Mouse (Mus musculus) adrenal gland, adult 8-10 months (tissue): ENCODE data around the gene Eral1. TPM values are rescaled to one million over a fixed set of nuclear protein-coding genes. Genes with fewer than 3 reads are reported as not detected.

Source experiments
- DNase-seq: peaks from one replicate; pipeline ENCODE4 v3.0.0; 2022
- microRNA-seq, 2 experiments: library from miRNA; unstranded; fragments of <30 nt; microRNA quantifications; one replicate each; pipeline ENCODE4 v1.2.0; 2022
- total RNA-seq, 4 experiments: library from RNA; stranded (reverse); gene quantifications; 2 replicates each; pipeline ENCODE4 v1.2.4; 2022

Eral1 gene
- total RNA-seq, 4 experiments from 2014 or later: 32.2 to 39.5 (median 37.2) TPM

DNA sequence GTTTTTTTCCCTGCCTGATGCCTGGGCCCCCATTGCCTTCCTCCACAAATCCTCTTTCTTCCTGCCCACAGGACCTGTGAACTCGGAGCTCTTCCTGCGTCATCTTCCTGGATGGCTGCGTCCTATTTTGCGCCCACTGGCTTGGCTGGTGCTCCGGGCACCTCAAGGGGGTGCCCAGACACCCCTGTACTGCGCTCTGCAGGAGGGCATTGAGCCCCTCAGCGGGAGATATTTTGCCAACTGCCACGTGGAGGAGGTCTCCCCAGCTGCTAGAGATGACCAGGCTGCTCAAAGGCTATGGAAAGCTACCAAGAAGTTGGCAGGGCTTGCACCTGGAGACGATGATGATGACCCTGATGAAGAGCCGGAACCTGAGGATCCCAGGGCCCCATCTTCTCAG, 43.4 kb downstream of the Eral1 start:
- DNase-seq: no peak

GRCm38 (mm10) chr11:78033931-78034617, 46.1 kb downstream of the Eral1 start:
- DNase-seq: peak; percentile 74

- DNase-seq: no peak
These were observed 47.4 kb downstream of the Eral1 start for GRCm38 (mm10) chr11:78032809-78033195.

- peak; percentile 89 for DNase-seq
These were observed 48.0 kb downstream of the Eral1 start, which contains the start of gene Dhrs13 for GRCm38 (mm10) chr11:78031947-78032808. Gene Dhrs13 (plus strand): TSS chr11:78032280.

DNA sequence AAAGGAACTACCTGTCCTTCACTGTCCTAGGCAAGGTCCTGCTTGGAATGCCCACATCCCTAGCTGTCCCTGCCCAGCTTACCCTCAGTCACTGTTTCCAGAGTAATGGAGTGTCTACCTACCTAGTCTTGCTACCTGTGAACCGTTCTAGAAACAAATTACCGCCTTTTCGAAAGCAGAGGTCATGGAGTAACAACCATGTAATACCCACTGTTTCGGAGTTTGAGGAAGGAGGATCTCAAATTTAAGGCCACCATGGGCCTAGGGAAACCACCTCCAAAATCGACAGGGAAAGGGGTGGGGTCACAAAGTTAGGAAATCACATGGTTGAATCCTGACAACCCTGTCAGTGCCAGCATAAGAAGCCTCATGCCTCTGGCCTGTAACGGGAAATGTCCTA, 48.8 kb downstream of the Eral1 start:
- DNase-seq: no peak

- no peak for DNase-seq
These were observed 49.6 kb downstream of the Eral1 start for GRCm38 (mm10) chr11:78030600-78030999.

- DNase-seq: no peak
These were observed 50.9 kb downstream of the Eral1 start for GRCm38 (mm10) chr11:78029240-78029639.

- DNase-seq: no peak
These were observed 56.6 kb downstream of the Eral1 start for GRCm38 (mm10) chr11:78023607-78024006.

Small RNA genes lying within 50 kb of the gene (microRNA-seq; reads per million reads assigned to microRNA genes)
- gene Mir144: 28.5 to 227 reads per million in 2 experiments
- 0 reads per million in 2 experiments for gene Mir451a
- 0 reads per million in 2 experiments for gene Mir451b

Other genes with a start within 250 kb of the Eral1 start
- gene Pipox, start 186.3 kb downstream of the Eral1 start, total RNA-seq: 1 to 10 TPM in 2 of 4 experiments, under 1 TPM in 2; 0.89 to 2.4 (median 1.5) TPM
- 1 to 10 TPM; 3.1 to 6.8 (median 4.0) TPM for gene Sez6, start 149.6 kb downstream of the Eral1 start, total RNA-seq
- gene Phf12, start 97.6 kb downstream of the Eral1 start, total RNA-seq: 10 to 100 TPM; 50.6 to 78.2 (median 63.1) TPM
- gene Dhrs13, start 48.1 kb downstream of the Eral1 start, total RNA-seq: 10 to 100 TPM; 11.0 to 23.6 (median 14.4) TPM
- 100 to 1,000 TPM in 2 of 4 experiments, 10 to 100 TPM in 2; 86.1 to 115 (median 101) TPM for gene Flot2, start 42.5 kb downstream of the Eral1 start, total RNA-seq
- gene Fam222b, start 14.3 kb upstream of the Eral1 start, total RNA-seq: 10 to 100 TPM; 19.6 to 29.0 (median 22.4) TPM
- gene Traf4, start 85.2 kb upstream of the Eral1 start, total RNA-seq: 10 to 100 TPM; 18.0 to 31.3 (median 22.8) TPM
- gene Nek8, start 96.3 kb upstream of the Eral1 start, total RNA-seq: 10 to 100 TPM; 10.7 to 29.6 (median 21.6) TPM
- 10 to 100 TPM; 54.5 to 65.1 (median 61.2) TPM for gene Tlcd1, start 96.3 kb upstream of the Eral1 start, total RNA-seq
- gene Rpl23a, start 103.2 kb upstream of the Eral1 start, total RNA-seq: 1,000 to 10,000 TPM; 1,361 to 1,741 (median 1,547) TPM
- gene Rab34, start 108.0 kb upstream of the Eral1 start, total RNA-seq: 100 to 1,000 TPM in 2 of 4 experiments, 10 to 100 TPM in 2; 72.8 to 116 (median 98.4) TPM
- gene Proca1, start 113.0 kb upstream of the Eral1 start, total RNA-seq: 10 to 100 TPM; 10.1 to 12.9 (median 11.9) TPM
- 100 to 1,000 TPM; 118 to 156 (median 125) TPM for gene Sdf2, start 165.4 kb upstream of the Eral1 start, total RNA-seq
- gene Supt6, start 165.6 kb upstream of the Eral1 start, total RNA-seq: 10 to 100 TPM; 71.8 to 93.4 (median 79.5) TPM
- gene 2610507B11Rik, start 181.4 kb upstream of the Eral1 start, total RNA-seq: 100 to 1,000 TPM; 178 to 198 (median 188) TPM
- gene BC030499, start 210.5 kb upstream of the Eral1 start, total RNA-seq: 1 to 10 TPM in 3 of 4 experiments, under 1 TPM in 1; 0.26 to 1.8 (median 1.5) TPM
- 1 to 10 TPM; 5.1 to 8.3 (median 6.9) TPM for gene Spag5, start 221.1 kb upstream of the Eral1 start, total RNA-seq
- gene Aldoc, start 242.6 kb upstream of the Eral1 start, total RNA-seq: 10 to 100 TPM; 23.4 to 54.0 (median 37.5) TPM
- 10 to 100 TPM; 83.3 to 84.7 (median 83.9) TPM for gene Pigs, start 248.0 kb upstream of the Eral1 start, total RNA-seq